Mouse (Mus musculus): ENCODE measurements around the gene Fbxo34. TPM values are rescaled to one million over a fixed set of nuclear protein-coding genes. Genes with fewer than 3 reads are reported as not detected.
A peak's percentile ranks its signal among the peaks of the same experiment; 100 is the strongest.
"Not testable (repeated sequence)": the region's sequence is repeated elsewhere in the genome, so short reads cannot be mapped to it uniquely, and the experiment has no call there.

Gene Fbxo34
- total RNA-seq, 2 experiments from 2014 or later: 27.9 to 28.4 TPM

GRCm38 (mm10) chr14:47515636-47516035, 65.4 kb downstream of the Fbxo34 start:
- DNase-seq: no peak
- intact Hi-C loops (cut with DNase I): no loop called here

DNA sequence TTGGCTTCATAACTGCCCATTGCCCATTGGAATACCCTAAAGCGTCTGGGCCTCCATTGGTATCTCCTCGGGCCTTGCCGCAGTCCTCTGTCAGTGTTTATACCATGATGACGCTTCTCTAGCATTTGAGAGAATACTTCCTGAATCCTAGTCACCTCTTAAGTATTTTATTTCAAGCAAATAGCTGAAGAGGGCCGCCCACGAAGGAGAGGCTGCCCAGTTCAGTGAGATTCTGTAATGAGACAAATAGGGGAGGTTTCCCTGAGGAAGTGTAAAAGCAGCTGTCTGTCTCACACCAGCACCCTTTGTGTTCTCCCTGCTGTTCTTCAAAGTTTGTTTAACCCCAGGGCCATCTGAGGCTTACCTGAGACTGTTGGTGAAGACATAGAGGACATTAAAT, 66.5 kb downstream of the Fbxo34 start:
- intact Hi-C loops (cut with DNase I): no loop called here
- DNase-seq: no peak

- intact Hi-C loops (cut with DNase I): no loop called here
- no peak for DNase-seq
Observed at GRCm38 (mm10) chr14:47518619-47519018, 68.4 kb downstream of the Fbxo34 start.

DNA sequence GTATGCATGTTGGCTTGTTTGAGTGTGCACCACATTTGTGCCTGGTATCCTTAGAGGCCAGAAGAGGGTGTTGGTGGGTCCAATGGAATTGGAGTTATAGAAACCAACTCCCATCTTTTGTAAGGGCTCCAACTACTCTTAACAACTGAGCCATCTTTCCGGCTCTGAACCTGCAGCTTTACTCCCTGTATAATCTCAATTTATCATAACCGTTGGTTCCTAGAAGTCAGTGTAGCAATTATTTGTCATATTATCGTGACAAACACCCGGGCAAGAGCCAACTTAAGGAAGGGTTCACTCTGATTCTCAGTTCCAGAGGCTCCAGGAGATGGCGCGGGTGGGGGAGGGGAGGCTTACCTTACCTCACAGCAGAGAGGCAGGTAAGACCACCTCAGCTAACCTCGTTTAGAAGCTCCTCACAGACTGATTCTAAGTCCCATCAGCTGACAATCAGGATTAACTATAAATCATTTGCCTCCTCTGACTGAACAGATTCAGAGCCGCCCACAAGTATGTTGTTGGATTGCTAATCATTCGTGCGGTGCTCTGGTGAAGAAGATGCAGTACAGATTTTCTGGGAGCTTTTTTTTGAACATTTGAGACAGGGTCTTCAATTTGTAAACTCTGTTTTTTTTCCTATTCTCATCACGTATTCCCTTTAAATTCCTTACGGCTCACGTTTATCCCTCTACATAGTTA, 70.7 kb downstream of the Fbxo34 start:
- intact Hi-C loops (cut with DNase I): no loop called here
- no peak for DNase-seq

DNA sequence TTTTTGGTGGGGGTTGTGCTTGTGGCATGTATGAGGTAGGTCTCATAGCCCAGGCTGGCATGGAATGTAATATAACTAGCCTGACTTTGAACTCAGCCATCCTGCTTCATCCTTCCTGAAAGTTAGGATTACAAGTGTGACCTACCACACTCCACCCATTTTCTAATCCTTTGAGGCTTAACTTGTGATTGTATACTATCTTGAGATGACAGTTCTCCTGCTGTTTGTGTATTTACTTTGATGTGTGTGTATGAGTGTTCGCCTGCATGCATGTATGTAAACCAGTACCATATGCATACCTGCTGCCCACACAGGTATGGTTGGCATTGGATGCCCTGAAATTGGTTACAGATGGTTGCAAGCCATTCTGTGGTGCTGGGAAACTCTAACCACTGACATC, 71.4 kb downstream of the Fbxo34 start:
- intact Hi-C loops (cut with DNase I): no loop called here
- no peak for DNase-seq

DNA sequence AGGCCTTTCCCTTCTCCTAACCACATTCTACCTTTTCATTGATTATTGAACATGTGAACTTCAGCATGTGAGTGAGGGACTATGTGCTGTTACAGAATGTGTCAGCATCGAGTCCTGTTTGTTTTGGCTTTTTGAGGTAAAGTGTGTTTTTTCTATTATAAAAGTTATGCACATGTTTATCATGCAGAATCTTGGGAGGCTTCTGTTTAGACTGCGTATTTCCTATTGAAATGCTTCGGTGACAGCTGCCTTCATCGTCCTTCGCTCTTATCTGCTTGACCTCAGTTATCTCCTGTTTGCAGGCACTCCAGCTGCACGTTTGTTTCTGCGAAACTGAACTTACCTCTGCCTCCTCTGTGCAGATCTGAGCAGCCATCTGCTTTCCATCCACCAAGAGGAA, 72.1 kb downstream of the Fbxo34 start:
- intact Hi-C loops (cut with DNase I): no loop called here
- no peak for DNase-seq

DNA sequence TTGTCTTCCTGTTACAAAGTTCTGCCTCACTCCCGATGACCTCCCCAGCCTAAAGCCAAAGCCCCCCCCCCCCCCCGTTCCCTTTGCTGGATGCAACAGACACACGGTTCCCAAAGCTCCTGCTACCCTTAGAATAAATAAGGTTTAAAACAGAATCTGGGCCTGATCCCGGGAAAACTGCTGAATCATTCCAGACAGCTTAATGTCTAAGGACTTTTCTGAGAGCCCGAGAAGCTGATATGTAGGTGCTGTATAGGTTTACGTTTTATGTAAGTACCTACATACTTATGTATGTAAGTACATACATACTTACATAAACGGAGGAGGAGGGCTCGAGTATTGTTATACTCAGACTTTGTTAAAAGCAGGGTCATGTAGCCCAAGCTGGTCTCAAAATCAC, 75.2 kb downstream of the Fbxo34 start:
- intact Hi-C loops (cut with DNase I): no loop called here
- DNase-seq: no peak

DNA sequence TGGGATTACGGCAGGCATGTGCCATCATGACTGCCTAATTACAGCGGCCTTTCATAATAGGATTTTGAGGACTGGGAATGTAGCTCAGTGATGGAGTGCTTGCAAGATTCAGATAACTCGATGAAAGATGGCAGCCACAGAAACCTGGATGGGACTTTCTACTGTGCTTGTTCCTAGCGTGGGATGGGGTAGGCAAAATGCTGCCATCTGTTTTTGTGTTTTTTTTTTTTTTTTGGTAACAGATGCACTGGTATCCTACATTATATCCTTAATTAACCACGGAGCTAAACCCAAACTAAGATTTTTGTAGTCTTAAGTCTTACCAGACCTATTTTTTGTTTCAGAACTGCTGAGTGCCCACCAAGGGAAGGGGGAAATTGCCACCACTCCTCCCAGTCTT, 75.6 kb downstream of the Fbxo34 start:
- no peak for DNase-seq
- intact Hi-C loops (cut with DNase I): no loop called here

- intact Hi-C loops (cut with DNase I): no loop called here
Observed at GRCm38 (mm10) chr14:47527833-47528232, 77.6 kb downstream of the Fbxo34 start.

GRCm38 (mm10) chr14:47528293-47528692, 78.1 kb downstream of the Fbxo34 start:
- intact Hi-C loops (cut with DNase I): no loop called here
- no peak for DNase-seq

More at GRCm38 (mm10) chr14:47527833-47528232, 77.6 kb downstream of the Fbxo34 start:
- DNase-seq: no peak

- intact Hi-C loops (cut with DNase I): no loop called here
- peak; percentile 35 for DNase-seq
Observed at GRCm38 (mm10) chr14:47529019-47529418, 78.8 kb downstream of the Fbxo34 start.

- not testable (repeated sequence) for DNase-seq
Observed at GRCm38 (mm10) chr14:47529592-47529991, 79.4 kb downstream of the Fbxo34 start.

GRCm38 (mm10) chr14:47532496-47532895, 82.3 kb downstream of the Fbxo34 start:
- DNase-seq: no peak
- intact Hi-C loops (cut with DNase I): loop anchor here (10.0 kb wide), 1 partner anchor 198 kb away; no protein-coding TSS in a partner anchor

More at GRCm38 (mm10) chr14:47529592-47529991, 79.4 kb downstream of the Fbxo34 start:
- intact Hi-C loops (cut with DNase I): not testable (repeated sequence)

DNA sequence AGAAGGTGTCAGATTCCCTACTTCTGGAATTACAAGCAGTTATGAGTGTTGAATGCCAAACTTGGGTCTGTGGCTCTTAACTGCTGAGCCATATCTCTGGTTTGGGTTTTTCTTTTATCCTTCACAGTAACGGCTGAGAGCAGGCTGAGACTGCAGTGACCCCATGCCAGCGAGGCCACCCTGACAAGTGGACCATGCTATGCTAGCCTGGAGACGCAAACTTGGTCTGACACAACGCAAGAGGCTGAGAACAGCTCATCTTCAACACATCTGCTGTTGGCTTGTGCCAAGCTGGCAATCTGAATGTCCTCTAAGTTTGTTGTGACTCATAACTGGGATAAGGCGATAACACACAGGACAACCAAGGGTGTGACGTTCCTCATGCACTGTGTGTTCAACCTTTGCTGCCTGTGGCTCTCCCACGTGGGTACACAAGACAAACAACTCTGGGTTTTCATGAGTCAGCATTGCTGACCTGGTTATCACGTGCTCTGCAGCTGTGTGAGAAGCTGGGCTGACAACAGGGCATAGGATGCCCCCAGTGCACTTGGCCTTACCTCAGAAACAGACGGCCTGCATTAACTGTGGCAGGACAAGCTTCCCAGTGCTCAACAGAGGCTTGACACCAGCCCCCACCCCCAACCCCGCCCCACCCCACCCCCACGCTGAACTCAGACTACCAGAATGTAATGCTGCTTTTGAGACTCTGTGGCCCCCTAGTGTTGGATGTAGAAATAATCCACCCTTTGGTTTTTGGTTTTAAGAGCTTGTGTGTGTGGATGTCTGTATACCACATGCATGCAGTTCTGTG, 83.3 kb downstream of the Fbxo34 start:
- intact Hi-C loops (cut with DNase I): loop anchor here (10.0 kb wide), 1 partner anchor 199 kb away; no protein-coding TSS in a partner anchor
- peak; percentile 7 for DNase-seq

DNA sequence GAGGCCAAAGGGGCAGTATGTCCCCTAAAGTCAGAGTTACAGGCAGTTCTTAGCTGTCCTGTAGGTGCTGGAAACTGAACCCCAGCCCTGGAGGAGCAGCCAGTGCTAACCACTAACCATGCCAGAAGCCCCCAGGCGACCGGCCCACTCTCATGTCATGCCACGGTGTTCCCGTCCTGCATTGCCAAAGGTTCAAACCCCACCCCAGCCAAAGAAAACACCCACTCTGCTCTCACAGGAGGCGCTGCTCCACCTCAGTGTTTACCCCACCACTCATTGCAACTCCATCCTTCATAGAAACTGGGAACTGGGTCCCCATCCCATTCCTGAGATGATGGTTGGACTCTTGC, 83.9 kb downstream of the Fbxo34 start:
- intact Hi-C loops (cut with DNase I): loop anchor here (10.0 kb wide), 1 partner anchor 199 kb away; no protein-coding TSS in a partner anchor
- DNase-seq: peak; percentile 13

DNA sequence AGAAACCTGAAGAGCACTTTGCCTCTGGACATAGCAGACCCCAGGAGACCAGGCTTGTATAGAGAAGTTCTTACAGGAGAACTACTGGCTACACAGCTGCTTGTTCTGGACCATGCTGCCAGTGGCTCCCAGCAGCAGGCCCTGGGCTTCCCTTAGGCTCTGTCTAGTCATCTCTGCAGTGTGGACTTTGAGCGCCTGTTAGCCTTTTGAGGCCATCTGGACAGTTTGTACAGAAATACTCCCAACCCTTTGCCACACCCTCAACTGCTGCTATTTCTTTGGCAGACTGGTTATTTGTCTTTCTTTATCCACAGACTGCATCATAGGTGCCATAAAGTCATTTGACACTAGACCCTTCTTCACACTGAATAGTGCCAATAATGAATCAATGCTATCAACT, 84.9 kb downstream of the Fbxo34 start:
- intact Hi-C loops (cut with DNase I): loop anchor here (10.0 kb wide), 1 partner anchor 200 kb away; no protein-coding TSS in a partner anchor
- no peak for DNase-seq

- no peak for DNase-seq
- intact Hi-C loops (cut with DNase I): no loop called here
Observed at GRCm38 (mm10) chr14:47541325-47541948, 91.2 kb downstream of the Fbxo34 start.

GRCm38 (mm10) chr14:47542283-47542682, 92.1 kb downstream of the Fbxo34 start:
- intact Hi-C loops (cut with DNase I): no loop called here
- no peak for DNase-seq

DNA sequence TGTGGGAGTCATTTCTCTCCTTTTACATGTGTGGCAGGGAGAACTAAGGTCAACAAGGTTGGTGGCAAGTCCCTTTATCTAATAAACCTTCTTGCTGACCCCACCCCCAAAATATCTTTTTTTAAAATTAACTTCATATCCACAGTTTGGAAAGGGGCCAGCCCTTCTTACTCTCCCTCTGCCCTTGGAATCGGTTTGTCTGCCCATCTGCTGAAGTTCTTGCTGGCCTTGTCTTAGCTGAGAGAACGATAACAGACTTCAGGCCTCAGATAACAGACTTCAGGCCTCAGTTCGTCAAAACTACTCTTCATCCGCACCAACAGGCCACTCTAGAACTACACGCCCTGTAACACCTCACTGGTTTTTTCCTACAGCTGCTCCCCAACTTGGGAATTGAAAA, 94.1 kb downstream of the Fbxo34 start:
- no peak for DNase-seq
- intact Hi-C loops (cut with DNase I): no loop called here

DNA sequence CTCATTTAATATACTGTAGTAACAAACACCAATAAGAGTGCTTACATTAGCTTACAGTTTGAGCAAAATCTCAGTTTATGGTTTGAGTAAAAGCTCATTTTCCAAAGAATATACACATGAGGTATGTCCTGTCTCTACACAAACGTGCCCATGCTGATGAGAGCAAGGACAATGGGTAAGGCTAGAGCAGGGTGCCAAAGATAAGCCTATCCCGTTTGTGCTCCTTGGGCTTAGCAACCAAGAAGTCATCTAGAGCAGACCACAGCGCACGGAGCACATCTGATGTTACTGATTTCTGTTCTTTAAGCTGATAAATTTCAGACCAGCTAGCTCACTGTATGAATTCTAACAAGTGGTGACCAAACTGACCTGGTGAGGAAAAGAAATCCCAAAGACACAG, 94.7 kb downstream of the Fbxo34 start:
- intact Hi-C loops (cut with DNase I): no loop called here
- DNase-seq: no peak

DNA sequence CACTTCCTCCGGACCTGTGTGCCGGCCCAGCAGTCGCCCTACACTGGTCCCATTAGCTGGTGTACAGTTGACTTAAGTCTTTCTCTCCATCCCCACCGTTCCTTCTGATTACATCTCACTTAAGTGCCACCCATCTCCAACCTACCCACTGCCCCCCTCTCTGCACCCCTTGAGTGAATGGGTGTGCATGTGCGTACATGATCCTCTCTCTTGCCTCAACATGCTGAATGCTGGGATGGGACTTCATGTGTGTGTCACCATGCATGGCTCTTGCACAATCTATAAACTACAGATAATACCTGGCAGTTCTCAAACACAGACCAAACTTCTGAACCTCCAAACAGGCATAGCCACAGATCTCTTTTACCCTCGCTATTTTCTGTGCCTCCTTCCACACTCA, 101.4 kb downstream of the Fbxo34 start:
- intact Hi-C loops (cut with DNase I): no loop called here
- no peak for DNase-seq

Measured in left cerebral cortex, postnatal 4 days (tissue).